Mouse (Mus musculus) left cerebral cortex, postnatal 10 days (tissue): Measurements from ENCODE around the gene Fam53b. TPM values are rescaled to one million over a fixed set of nuclear protein-coding genes. Genes with fewer than 3 reads are reported as not detected.

Source experiments
- DNase-seq, 2 experiments: peaks; one replicate each; pipeline ENCODE4 v3.0.0; 2021 to 2022; ENCODE audit warnings: low spot score in 2 of 2, mixed read lengths in 1 of 2; ENCODE audit errors: extremely low spot score in 1 of 2
- intact Hi-C: fragments of 180-260 bp; cut with DNase I; formaldehyde crosslinking; loops from one replicate; pipeline ENCODE4 v1.15.1; 2025
- total RNA-seq, 2 experiments: library from RNA; stranded (reverse); gene quantifications; 2 replicates each; pipeline ENCODE4 v1.2.3; 2021

Fam53b gene
- total RNA-seq, 2 experiments from 2014 or later, result 13.9 to 14.5 TPM

DNA sequence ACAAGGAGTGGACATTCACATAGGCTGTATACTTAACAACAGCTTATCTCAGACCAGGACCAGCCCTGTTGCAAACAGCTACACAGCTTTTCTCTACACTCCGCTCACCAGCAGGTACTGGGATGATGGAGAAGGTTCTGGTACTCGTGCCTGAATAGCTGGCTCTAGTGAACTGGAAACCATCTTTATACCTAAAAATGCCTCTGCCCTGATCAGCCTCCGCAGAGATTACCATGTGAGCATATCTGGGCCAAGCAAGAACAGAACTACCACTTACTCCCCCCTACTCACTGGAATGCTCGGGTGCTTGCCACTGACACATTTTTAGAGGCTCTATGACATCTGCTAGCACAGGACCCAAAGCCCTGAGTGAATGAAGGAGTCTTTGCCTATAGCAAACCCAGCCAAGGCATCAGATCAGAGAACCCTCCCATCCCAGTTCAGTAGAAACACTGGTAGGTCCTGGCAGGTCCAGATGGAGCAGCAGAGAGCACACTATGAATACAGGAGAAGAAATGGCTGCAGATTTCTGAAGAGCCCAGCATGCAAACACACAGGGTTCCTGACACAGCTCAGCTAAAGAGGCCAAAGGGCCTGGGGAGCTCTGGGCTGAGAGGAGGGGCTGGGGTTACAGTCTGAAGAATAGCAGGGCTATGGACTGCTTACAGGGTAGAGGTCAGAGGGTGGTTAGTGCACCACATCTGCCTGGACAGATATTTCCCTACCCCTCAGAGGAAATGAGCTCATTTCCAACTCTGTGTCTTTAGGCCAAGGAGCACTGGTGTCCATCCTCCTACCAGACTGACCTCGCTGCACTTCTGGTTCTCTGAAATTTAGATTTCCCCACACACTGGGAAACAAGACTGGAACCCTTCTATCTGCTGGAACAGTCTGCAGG, 14.3 kb downstream of the Fam53b start:
- intact Hi-C loops, result no loop called here
- peak in 1 of 2 experiments; percentile 31 for DNase-seq

DNA sequence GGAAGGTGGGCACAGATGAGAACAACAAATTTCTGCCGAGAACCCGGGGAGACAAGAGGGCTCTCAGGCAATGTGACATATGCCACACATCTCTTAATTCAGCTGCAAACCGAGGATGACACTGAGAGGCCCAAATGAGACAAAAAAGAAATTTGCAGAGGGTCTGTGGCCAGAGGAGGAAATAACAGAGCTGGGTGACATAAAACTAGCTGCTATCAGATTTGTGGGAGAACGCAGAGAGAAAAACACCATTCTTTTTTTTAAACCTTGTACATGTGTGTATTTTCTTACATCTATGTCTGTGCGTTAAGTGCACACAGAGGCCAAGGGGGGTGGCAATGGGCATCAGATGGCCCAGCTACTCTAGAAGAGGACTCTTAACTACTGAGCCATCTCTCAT, 18.5 kb downstream of the Fam53b start:
- intact Hi-C loops, result no loop called here
- DNase-seq, result no peak

DNA sequence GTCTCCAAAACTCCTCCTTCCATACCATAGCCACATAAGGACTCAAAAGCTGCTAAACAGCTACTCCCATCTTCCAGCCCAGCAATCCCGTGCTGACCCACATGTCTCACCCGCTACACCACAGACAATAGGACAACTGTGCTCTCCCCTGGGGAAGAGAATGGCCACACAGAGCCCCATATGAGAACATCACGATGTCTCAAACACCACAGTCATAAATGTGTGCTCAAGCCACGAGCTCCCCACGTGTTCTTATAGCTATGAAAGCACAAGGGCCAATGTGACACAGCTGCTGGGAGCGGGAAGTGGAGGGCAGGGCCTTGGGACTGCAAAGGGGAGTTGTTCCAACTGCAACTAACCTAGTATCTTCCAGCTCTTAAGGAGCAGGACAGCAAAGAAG, 20.2 kb downstream of the Fam53b start:
- intact Hi-C loops, result no loop called here
- DNase-seq, result no peak

DNA sequence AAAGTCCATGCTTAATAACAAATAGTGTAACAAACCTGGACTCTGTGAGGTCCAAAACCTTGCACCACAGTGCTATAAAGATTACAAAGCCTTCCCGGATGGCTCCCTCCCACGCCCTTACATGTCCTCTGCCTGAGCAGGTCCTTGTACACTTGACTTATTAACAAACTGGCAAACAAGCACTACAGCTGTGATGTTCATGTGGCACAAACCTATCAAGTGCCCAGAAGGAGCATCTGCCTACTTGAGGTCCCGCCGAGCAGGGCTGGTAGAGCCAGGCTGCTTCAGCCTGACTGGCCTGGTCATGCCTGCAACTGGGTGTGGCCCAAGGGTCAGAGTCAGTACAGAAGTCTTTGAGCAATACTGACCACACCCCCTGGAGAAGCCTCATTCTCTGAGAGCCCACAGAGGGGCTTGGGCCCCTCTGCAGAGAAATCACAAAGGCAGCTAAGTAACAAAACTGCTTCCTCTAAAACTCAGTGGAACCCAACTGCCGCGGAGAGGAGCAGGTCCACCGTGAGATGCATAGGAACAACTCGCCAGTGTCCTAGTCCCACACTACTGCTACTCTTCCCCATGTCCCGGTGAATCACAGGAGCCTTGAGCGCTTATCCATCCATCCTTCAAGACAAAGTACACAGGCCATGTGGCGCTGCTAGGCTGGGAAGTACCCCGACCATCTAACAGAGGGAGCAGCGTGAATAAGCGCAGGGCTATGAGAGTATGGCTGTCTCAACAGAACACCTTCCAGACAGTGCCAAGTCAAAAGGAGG, 23.1 kb downstream of the Fam53b start:
- no peak for DNase-seq
- intact Hi-C loops, result no loop called here

DNA sequence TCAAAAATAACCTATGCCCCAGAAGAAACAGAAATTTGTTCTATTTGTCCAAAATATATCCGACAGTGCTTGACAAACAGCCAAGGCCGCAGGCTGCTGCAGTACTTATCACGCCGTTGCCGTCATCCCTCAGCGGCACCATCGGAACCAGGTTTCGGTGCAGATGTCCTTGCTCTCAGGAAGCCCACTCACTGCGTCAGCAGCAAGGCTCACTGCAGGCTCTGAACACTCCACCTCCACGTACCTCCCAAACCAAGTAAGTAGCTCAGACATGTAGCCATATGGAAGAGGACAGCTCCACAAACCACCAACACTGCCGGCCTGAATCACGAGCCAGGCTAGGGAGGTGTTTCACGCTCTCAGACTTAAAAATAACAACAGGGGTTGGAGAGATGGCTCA, 24.9 kb downstream of the Fam53b start:
- DNase-seq, result peak in 1 of 2 experiments; percentile 58
- intact Hi-C loops, result no loop called here

DNA sequence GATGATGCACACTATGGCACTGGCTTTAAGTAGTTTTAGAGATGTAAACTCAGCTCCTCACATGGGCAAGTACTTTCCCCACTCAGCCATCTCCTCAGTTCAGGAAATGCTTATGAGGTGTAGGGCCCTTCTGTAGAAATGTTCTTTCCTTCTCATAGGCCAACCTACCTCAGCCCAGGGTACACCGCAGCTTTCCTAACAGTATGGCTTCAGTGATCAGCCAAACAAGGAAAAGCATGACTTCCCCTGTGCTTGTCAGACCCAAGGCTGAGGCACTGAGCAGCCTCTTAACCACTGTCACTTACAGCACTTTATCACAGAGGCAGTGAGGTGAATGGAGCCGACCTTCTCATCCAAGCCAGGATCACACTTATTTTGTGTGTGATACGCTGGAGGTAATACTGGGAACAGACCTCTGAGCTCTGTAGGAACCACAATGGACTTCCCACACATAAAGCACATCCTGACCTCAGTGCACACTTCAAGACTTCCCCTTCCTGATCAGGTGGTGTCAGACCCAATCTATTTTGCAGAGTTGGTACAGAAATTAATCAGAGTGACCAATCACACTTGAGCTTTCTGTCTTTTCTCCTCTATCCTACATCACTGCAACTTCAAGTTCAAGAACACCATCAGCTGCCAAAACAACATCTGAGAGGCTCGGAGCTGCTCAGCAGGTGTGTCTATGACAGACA, 26.0 kb downstream of the Fam53b start:
- DNase-seq, result no peak
- intact Hi-C loops, result no loop called here

DNA sequence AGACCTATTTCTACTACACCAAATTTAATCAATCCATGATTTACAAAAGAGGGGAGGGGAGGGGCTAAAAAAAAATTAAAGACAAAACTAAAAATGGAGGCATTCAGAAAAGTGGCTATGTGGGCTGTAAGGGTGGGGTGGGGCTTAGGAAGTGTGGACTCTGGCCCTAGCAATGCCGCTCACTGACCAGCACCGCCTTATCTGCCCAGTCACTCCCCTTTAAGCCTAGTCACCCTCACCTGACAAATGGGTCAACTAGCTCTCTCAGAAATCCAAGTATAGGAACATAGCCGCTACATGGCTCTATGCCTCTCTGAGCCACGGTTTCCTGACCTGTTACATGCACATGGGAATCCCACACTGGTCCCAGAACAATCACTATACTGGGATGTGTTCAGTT, 26.7 kb downstream of the Fam53b start:
- no peak for DNase-seq
- intact Hi-C loops, result no loop called here

DNA sequence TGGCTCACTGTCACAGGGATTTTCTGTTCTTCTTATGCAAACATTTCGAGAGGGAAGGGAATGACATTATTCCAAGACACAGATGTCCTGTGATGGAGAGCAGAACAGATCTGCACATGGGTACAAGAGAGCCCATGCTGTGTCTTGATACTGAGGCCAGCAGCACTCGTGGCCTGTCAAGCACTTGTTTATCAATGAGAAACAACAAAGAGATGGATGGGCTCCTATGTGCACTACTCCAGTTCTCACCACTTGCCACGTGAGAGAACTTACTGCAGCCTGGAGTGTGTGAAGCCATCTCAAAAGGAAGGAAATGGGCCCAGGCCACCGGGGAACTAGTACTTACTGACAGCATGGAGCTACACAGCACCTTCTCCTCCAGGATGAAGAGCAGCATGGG, 27.2 kb downstream of the Fam53b start:
- intact Hi-C loops, result no loop called here
- no peak for DNase-seq

DNA sequence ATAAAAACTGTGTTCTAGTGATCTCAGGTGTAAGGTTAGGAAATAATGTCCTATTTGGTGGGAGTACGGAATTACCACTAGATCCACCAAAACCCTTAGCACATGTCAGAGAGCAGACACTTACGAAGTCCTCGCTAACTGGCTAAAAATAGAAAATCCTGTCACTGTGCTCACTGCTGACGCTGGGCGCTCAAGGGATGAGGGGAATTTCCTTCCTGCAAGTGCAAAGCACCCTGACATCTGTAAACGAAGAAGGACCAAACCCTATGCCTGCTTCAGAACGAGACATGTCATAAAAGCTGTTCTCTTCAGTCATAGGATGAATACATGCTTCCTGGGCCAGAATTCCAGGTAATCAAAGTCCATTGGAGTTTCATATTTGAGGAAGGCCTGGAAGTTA, 27.7 kb downstream of the Fam53b start:
- intact Hi-C loops, result no loop called here
- DNase-seq, result no peak

DNA sequence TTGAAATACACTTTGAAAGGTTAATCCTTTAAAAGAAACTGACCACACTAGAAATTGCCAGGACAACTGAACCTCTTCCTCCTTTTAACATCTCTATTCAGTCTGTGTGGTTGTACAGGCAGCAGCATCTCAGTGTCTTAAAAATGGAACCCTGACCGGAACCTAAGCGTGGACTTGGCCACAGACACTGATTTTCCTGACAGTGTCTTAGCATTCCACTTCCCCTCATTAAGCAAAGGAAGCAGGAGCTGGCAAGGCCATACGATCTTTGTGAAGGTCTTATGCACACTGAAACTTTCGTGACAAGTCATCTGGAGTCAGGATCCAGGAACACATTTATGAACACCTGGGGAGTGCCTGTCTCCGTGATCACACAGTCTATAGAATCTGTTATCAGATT, 29.6 kb downstream of the Fam53b start:
- intact Hi-C loops, result no loop called here

DNA sequence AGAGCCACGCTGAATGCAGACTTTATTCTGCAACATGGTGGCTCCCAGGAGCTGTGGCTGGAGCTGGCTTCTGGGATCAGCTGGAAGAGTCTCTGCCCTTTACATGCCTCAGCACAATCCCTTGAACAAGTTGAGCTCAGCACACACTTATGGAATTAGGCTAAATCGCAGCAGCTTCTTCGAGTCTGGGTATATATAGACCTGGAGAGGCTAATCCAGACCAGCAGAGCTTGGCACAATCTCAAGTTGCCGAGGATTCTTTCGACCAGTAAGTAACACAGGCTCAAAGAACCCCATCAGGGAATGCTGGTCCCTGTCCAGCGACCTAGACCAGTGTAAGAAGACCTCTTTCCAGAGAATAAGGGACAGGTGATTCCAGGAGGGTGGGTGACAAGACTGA, 31.8 kb downstream of the Fam53b start:
- peak in 1 of 2 experiments; percentile 52 for DNase-seq
- intact Hi-C loops, result no loop called here

More for the DNA sequence above, 29.6 kb downstream of the Fam53b start:
- no peak for DNase-seq

DNA sequence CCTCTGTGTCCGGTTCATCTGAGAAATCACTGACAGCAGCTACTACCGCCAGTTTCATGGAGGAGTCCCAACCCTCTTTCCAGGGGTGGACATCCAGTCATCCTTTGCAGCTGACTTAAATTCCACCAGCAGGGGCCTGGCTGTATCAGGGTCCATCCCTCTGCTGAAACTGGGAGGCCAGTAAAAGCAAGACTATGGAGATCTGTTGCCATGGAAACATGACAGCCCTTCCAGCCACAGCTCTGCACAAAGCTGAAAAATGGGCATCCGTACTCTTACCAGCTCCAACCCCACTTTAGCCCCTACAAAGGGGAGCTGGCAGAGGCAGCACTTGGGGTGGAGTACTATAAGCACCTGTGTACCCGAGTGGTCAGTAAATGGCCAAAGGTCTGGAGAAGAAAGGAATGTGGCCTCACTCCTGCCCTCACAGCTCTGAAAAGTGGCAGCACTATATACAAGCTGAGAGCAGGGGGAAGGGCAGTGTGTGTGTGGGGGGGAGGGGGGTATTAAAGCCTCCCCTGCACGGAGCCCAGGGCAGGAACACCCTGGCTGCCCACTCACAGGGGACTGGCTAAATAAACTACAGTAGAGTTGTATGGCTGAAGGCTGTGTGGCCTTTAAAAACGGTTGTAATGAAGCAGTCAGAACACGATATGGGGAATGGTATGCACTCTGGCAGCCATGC, 32.4 kb downstream of the Fam53b start:
- intact Hi-C loops, result no loop called here

DNA sequence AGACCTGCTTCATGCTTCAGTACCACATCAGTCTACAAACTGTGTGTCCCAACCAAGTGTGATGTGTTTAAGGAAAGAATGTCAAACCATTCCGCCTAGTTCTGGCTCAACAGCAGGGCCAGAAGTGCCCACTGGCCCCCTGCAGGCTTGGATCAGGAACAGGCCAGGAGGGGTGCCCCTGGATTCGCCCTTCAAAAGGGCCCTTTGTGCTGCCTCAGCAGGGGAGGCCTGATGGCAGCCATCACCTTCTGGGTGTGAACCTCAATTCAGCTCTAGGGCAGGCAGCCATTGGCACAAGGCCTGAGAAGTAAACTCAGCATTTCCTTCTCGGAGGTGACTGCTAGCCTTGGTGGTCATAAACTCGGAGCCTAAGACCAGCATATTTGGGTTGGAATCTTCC, 33.1 kb downstream of the Fam53b start:
- peak in 1 of 2 experiments; percentile 58 for DNase-seq

More for the DNA sequence above, 32.4 kb downstream of the Fam53b start:
- DNase-seq, result peak in 1 of 2 experiments; percentile 35

DNA sequence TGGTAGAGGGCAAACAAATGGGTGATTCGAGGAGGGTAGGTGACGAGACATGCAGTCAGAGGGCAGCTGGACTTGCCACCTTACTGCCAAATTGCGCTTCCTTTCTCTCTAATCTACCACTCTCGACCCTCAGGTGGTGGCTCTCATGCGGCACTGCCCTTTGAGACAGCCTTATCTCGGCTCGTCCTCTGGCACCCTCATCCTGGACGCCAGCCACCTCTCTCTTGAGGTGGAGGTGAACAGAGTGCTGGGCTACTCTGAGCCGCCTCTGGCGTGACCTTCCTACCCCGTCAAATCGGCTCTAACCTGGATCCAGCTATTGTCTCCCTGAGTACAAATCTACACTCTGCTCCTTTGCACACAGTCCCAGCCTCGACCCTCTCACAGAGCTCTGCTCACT, 35.1 kb downstream of the Fam53b start:
- intact Hi-C loops, result no loop called here
- DNase-seq, result no peak

More for the DNA sequence above, 33.1 kb downstream of the Fam53b start:
- intact Hi-C loops, result no loop called here

DNA sequence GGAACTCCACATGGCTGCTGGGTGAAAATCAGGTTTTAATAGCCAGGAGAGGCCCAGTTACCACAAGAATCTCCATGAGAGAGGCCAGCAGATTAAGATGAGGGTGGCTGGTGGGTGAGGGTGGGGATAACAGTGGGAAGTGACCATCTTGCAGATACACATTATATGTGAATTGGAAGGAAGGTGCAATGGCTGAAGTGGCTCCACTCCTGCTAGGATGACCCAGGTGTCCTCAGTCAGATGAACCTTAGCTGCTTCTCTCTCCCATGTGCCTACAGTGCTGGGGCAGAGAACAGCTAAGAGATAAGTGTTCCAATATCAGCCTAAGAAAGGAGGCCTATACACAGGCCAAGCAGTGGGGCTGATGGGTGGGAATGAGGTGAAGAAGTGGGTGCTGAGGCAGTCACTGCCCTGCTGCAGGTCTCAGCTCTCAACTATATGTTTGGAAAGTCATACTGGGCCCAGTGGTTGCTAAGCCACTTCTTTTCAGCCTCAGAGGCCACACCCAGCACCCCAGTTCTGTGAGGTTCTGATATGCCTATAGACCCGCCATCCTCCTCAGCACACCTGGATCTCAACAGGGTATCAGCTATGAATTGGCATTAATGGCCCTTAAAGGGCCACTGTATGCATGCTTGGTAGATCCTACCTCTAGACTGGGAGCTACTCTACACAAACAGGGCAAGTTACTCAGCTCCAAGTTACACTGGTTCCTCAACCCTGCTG, 35.8 kb downstream of the Fam53b start:
- DNase-seq, result no peak
- intact Hi-C loops, result no loop called here

DNA sequence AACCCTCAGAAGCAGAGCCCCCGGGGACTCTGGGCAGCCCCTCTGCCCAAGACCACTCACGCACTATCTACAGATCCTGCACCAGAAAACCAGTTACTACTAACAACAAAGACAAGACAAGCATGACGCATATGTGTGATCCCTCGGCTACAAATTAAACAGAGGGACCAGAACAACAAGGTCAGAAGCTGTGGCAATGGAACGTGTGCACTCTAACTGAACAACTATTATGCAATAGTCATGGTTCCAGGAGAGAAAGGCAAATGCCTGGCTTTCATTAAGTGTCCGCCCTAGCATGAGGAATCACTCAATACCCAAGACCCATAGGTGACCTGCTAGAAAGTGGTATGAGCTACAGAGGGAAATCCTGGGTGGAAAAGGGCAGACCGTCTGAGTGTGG, 36.6 kb downstream of the Fam53b start:
- DNase-seq, result no peak

DNA sequence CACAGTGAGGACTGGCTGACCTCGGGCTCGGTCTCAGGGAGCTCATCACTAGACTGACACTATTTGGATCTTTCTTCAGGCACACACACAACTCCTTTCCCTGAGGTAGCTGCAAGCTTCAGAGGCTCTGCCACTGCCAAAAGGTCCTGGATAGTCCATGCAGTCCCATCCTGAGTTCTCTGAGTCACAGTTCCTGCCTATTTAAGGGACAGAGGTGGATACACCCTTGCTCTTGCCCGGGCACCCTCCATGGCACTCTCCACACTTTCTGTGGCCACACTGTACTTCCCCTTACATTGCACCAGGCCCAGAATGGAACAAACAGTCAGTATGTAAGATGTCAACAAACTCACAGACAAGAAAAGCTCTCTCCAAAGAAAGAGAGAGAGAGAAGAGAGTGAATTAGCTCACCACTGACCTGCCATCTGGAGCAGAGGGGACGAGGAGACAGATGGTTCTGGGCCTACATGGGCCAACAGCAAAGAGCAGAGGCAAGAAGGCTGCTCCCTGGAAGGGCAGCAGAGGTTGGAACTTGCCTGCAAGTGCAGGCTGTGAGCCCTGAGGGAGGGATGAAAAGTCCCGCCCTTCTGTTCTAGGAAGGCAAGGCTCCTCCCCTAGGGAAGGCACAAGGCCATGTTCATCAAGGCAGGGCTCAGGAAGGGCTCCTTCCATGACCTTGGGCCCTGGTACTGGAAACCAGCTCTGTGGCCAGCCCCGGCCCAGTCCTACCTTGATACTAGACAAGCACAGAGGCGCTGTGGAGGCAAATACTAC, 37.2 kb downstream of the Fam53b start:
- no peak for DNase-seq
- intact Hi-C loops, result no loop called here

More for the DNA sequence above, 36.6 kb downstream of the Fam53b start:
- intact Hi-C loops, result no loop called here

DNA sequence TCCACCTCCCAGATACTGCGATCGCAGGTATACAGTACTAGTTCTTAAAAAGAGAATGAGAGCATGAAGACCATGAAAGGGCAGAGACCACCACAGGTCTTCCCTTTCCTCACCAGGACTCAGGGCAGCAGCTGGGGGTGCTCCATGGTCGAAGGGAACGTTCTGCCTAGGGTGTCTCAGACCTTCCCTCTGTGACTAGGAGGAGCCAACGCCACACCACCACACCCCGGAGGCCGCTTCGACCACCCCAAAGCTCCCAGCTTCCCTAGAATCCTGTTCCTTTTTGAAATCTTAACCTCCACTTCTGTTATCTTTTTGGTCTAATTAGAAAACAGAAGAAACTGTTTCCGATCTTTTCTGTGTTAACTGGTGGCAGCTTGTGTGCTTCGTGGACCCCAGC, 37.8 kb downstream of the Fam53b start:
- intact Hi-C loops, result no loop called here
- DNase-seq, result no peak
